Mouse (Mus musculus) liver, postnatal 0 days (tissue): ENCODE data around the gene Snrnp27. TPM values are rescaled to one million over a fixed set of nuclear protein-coding genes. Genes with fewer than 3 reads are reported as not detected.
A peak's percentile ranks its signal among the peaks of the same experiment; 100 is the strongest.

Experiments used
- ATAC-seq: fragments of 200-750 bp; cut with Nextera tagmentation; 2 replicates; pipeline ENCODE4 v1.8.0; 2017; ENCODE audit warnings: mild to moderate bottlenecking, moderate library complexity
- DNase-seq: peaks from one replicate; pipeline ENCODE4 v3.0.0-alpha.2; 2016
- H3K27ac ChIP-seq: fragments of 300-500 bp; sonication (generic); 2 replicates; pipeline ENCODE4 v1.5.1; 2014; ENCODE audit warnings: antibody characterized with exemption, moderate library complexity, mild to moderate bottlenecking, low read depth
- H3K27me3 ChIP-seq: fragments of 300-500 bp; sonication (generic); 2 replicates; pipeline ENCODE4 v1.6.1; 2014; ENCODE audit warnings: low read length, control low read depth, mixed read lengths; ENCODE audit not compliant: insufficient read depth
- H3K36me3 ChIP-seq: fragments of 300-500 bp; sonication (generic); replicated peaks from 2 replicates; pipeline ENCODE4 v1.6.1; 2014; ENCODE audit warnings: mild to moderate bottlenecking, control low read depth, low read length, moderate library complexity, mixed read lengths; ENCODE audit not compliant: insufficient read depth
- H3K4me1 ChIP-seq: fragments of 300-500 bp; sonication (generic); 2 replicates; pipeline ENCODE4 v1.6.1; 2014; ENCODE audit warnings: antibody characterized with exemption, mild to moderate bottlenecking, control low read depth; ENCODE audit not compliant: insufficient read depth
- H3K4me2 ChIP-seq: fragments of 300-500 bp; sonication (generic); 2 replicates; pipeline ENCODE4 v1.6.1; 2014; ENCODE audit warnings: low read depth, mild to moderate bottlenecking, low read length, moderate library complexity, mixed read lengths
- H3K4me3 ChIP-seq: fragments of 300-500 bp; sonication (generic); 2 replicates; pipeline ENCODE4 v1.5.1; 2014; ENCODE audit warnings: low read depth, low read length
- H3K9ac ChIP-seq: fragments of 300-500 bp; sonication (generic); replicated peaks from 2 replicates; pipeline ENCODE4 v1.6.1; 2014; ENCODE audit warnings: mild to moderate bottlenecking, moderate library complexity
- H3K9me3 ChIP-seq: fragments of 300-500 bp; sonication (generic); 2 replicates; pipeline ENCODE4 v1.6.1; 2016; ENCODE audit warnings: mild to moderate bottlenecking, control low read depth, low read length, mixed read lengths
- CTCF ChIP-seq: sonication (generic); IDR thresholded peaks from 2 replicates; pipeline ENCODE4 v1.5.1; 2016; ENCODE audit warnings: antibody characterized with exemption, low read depth
- EP300 ChIP-seq: IDR thresholded peaks from 2 replicates; pipeline ENCODE4 v1.6.1; 2016; ENCODE audit warnings: antibody characterized with exemption, low read depth, mild to moderate bottlenecking
- WGBS: fragments of 180-500 bp; shearing (Covaris S2); extraction: QIAGEN DNeasy Blood & Tissue Kit; methylation state at CpG from one replicate; pipeline ENCODE4 v1.1.7; 2014; ENCODE audit not compliant: insufficient replicate concordance; 5-methylcytosine and 5-hydroxymethylcytosine counted together
- polyA plus RNA-seq: library from polyadenylated mRNA; unstranded; fragments of >200 nt; fragmentation: Nextera tagmentation; extraction: Ambion mirVana; gene quantifications from 2 replicates; pipeline ENCODE4 v1.2.1, GENCODE M21; 2015

The Snrnp27 gene
- polyA plus RNA-seq, 1 experiment from 2014 or later = 41.1 TPM

GRCm38 (mm10) chr6:86636495-86636894 lies 47.8 kb downstream of the Snrnp27 start:
- H3K4me1 ChIP-seq = peaks cover 44% of the 10 kb centered on the region
- H3K4me3 ChIP-seq = no peak overlapping the region
- DNase-seq (peak; percentile 46), ATAC-seq (0 out of 2 replicates have a peak, but pooled peaks have one; percentile 11)
- H3K4me2 ChIP-seq = peak overlapping the region; percentile 54
- H3K27me3 ChIP-seq = no peaks in the 10 kb centered on the region
- H3K9me3 ChIP-seq = no peaks in the 10 kb centered on the region
- WGBS = 27% methylated on average over 2 of the region's 2 CpGs
- H3K9ac ChIP-seq = peak overlapping the region; percentile 40; the same call in 1 of the 2 replicates
- TF ChIP-seq CTCF (0 out of 2 replicates have a peak, but pooled peaks have one; percentile 9), EP300 (no peak)
- H3K27ac ChIP-seq = peak overlapping the region; percentile 85
- no peaks in the 10 kb centered on the region for H3K36me3 ChIP-seq

- no peaks in the 10 kb centered on the region for H3K9me3 ChIP-seq
- no peaks in the 10 kb centered on the region for H3K36me3 ChIP-seq
- 69% methylated on average over 3 of the region's 3 CpGs for WGBS
- H3K4me2 ChIP-seq = peak overlapping the region; percentile 26; the same call in 1 of the 2 replicates
- DNase-seq = no peak
- TF ChIP-seq EP300 = no peak
- H3K4me3 ChIP-seq = no peak overlapping the region
- H3K27ac ChIP-seq = no peak overlapping the region
- no peaks in the 10 kb centered on the region for H3K4me1 ChIP-seq
- no peaks in the 10 kb centered on the region for H3K27me3 ChIP-seq
- 0 out of 2 replicates have a peak overlapping the region, but pooled peaks have one; percentile 38 for H3K9ac ChIP-seq
- no peak for ATAC-seq
Measured at GRCm38 (mm10) chr6:86630141-86630540, 54.2 kb downstream of the Snrnp27 start.

DNA sequence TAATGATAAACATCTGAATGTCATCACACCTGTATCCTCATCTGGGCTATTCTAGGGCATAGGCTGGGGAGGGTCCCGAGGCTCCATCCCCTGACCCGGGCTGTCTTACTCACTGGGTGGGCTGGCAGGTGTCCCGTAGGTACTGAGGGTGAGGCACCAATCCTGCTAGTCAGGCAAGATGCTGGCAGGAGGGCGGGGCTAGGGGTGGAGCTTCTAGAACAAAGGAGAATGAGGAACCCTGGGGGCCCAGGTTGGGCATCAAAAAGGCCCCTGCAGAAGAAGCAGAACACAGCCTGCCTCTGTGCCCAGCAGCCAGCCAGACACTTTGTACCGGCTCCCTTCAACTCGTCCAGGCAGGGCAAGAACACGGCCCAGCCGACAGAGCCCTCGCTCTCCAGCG lies 56.4 kb downstream of the Snrnp27 start, which contains the start of gene Asprv1:
TSS of gene Asprv1 (plus strand) at position 219 of the 400 bp plus-strand sequence.
- peak; percentile 49 for DNase-seq
- TF ChIP-seq CTCF (no peak), EP300 (no peak)
- Histone ChIP-seq H3K27ac (no peak within 1 kb of the TSS), H3K9me3 (no peaks in the 10 kb centered on the region), H3K27me3 (no peaks in the 10 kb centered on the region), H3K4me3 (peak within 1 kb of the TSS; percentile 15; the same call in 1 of the 2 replicates), H3K4me2 (peak within 1 kb of the TSS; percentile 18; the same call in 1 of the 2 replicates), H3K9ac (no peak within 1 kb of the TSS), H3K4me1 (no peaks in the 10 kb centered on the region), H3K36me3 (no peaks in the 10 kb centered on the region)
- no peak for ATAC-seq
- 65% methylated on average over 10 of the region's 10 CpGs for WGBS

Other genes starting within 250 kb of the Snrnp27 start
- gene C87436, start 246.1 kb downstream of the Snrnp27 start, polyA plus RNA-seq = 9.5 and 10.4 TPM in 2 replicates
- gene Pcbp1, start 158.2 kb downstream of the Snrnp27 start, polyA plus RNA-seq = 206 and 208 TPM in 2 replicates
- gene Asprv1, start 56.4 kb downstream of the Snrnp27 start, polyA plus RNA-seq = 7.3 and 8.6 TPM in 2 replicates
- 19.1 and 22.0 TPM in 2 replicates for gene Mxd1, start 15.4 kb downstream of the Snrnp27 start, polyA plus RNA-seq
- gene Gmcl1, start 48.9 kb upstream of the Snrnp27 start, polyA plus RNA-seq = 5.0 and 6.0 TPM in 2 replicates
- gene Anxa4, start 109.1 kb upstream of the Snrnp27 start, polyA plus RNA-seq = 32.5 and 32.7 TPM in 2 replicates
- gene Aak1, start 165.0 kb upstream of the Snrnp27 start, polyA plus RNA-seq = 1.9 and 2.2 TPM in 2 replicates